Mouse (Mus musculus): ENCODE results near the gene Zfp932. TPM values are rescaled to one million over a fixed set of nuclear protein-coding genes. Genes with fewer than 3 reads are reported as not detected.
A peak's percentile ranks its signal among the peaks of the same experiment; 100 is the strongest.
"Not testable (repeated sequence)": the region's sequence is repeated elsewhere in the genome, so short reads cannot be mapped to it uniquely, and the experiment has no call there.

The Zfp932 gene
- 10 to 100 TPM; 55.7 to 60.0 TPM for total RNA-seq (2021)
- long read RNA-seq, experiment 1, partial matches to known transcripts: 1 of 19 reads
- long read RNA-seq, experiment 1, other reads (novel, unspliced or antisense): 15 of 19 reads
- long read RNA-seq, experiment 2, transcript Zfp932-204 (5 exons, 868 nt): major isoform, 8 of 23 reads
- long read RNA-seq, experiment 2, partial matches to known transcripts: 0 of 23 reads
- long read RNA-seq, experiment 2, other reads (novel, unspliced or antisense): 10 of 23 reads

- Histone ChIP-seq H3K4me3 (peak within 1 kb of the TSS; percentile 55), H3K27ac (peak within 1 kb of the TSS; percentile 80)
- DNase-seq (ENCODE audit: low spot score in 2 of 2): peak; percentile 80 to 90
Observed at GRCm38 (mm10) chr5:109996026-109996937, at the start of gene Zfp932. Gene Zfp932, plus strand, starts transcription at chr5:109996521.

GRCm38 (mm10) chr5:109950281-109950680 is 46.0 kb upstream of the Zfp932 start:
- no peak for DNase-seq (ENCODE audit: low spot score in 2 of 2)
- H3K27ac ChIP-seq: no peak overlapping the region
- TF ChIP-seq CTCF (conservative IDR thresholded peaks at IDR 0.05): no peak
- H3K4me3 ChIP-seq: no peak overlapping the region

GRCm38 (mm10) chr5:109980743-109981142 is 15.6 kb upstream of the Zfp932 start:
- not testable (repeated sequence) for DNase-seq (ENCODE audit: low spot score in 2 of 2); H3K4me3 ChIP-seq; H3K27ac ChIP-seq

- H3K4me3 ChIP-seq; DNase-seq (ENCODE audit: low spot score in 2 of 2); H3K27ac ChIP-seq: not testable (repeated sequence)
Observed at GRCm38 (mm10) chr5:109995461-109995860, 860 bp upstream of the Zfp932 start.

GRCm38 (mm10) chr5:110015775-110016174 is 19.5 kb downstream of the Zfp932 start:
- TF ChIP-seq CTCF (conservative IDR thresholded peaks at IDR 0.05): peak; percentile 34
- not testable (repeated sequence) for H3K4me3 ChIP-seq; H3K27ac ChIP-seq; DNase-seq (ENCODE audit: low spot score in 2 of 2)

GRCm38 (mm10) chr5:110023273-110023672 is 27.0 kb downstream of the Zfp932 start:
- DNase-seq (ENCODE audit: low spot score in 2 of 2): no peak
- Histone ChIP-seq H3K27ac (no peak overlapping the region), H3K4me3 (no peak overlapping the region)
- TF ChIP-seq CTCF (conservative IDR thresholded peaks at IDR 0.05): no peak

- H3K27ac ChIP-seq, H3K4me3 ChIP-seq: not testable (repeated sequence)
- peak; percentile 26 to 37 for DNase-seq (ENCODE audit: low spot score in 2 of 2)
- peak; percentile 79 for TF ChIP-seq CTCF (conservative IDR thresholded peaks at IDR 0.05)
Observed at GRCm38 (mm10) chr5:110023694-110024427, 27.5 kb downstream of the Zfp932 start.

GRCm38 (mm10) chr5:110057637-110058408 is 61.5 kb downstream of the Zfp932 start:
- DNase-seq (ENCODE audit: low spot score in 2 of 2): peak; percentile 79 to 88
- Histone ChIP-seq H3K4me3 (peak overlapping the region; percentile 61), H3K27ac (peak overlapping the region; percentile 94)
- TF ChIP-seq CTCF (conservative IDR thresholded peaks at IDR 0.05): no peak

Other genes with a start within 250 kb of the Zfp932 start
- gene 4930522L14Rik, start 244.6 kb upstream of the Zfp932 start, total RNA-seq (2021): 1 to 10 TPM; 2.8 to 3.8 TPM
- gene Gm15446, start 73.1 kb upstream of the Zfp932 start, total RNA-seq (2021): 10 to 100 TPM; 41.2 to 44.9 TPM
- gene Gm17655, start 76.0 kb downstream of the Zfp932 start, total RNA-seq (2021): 10 to 100 TPM in 1 of 2 experiments, 1 to 10 TPM in 1; 8.7 to 12.1 TPM
- under 1 TPM; 0.52 to 0.64 TPM for gene Gm35315, start 97.9 kb downstream of the Zfp932 start, total RNA-seq (2021)
- gene Plcxd1, start 103.4 kb downstream of the Zfp932 start, total RNA-seq (2021): 1 to 10 TPM; 4.4 to 4.9 TPM
- 10 to 100 TPM; 77.3 to 85.6 TPM for gene Gtpbp6, start 111.7 kb downstream of the Zfp932 start, total RNA-seq (2021)
- gene Zfp605, start 113.6 kb downstream of the Zfp932 start, total RNA-seq (2021): 10 to 100 TPM; 16.1 to 16.5 TPM
- 10 to 100 TPM; 47.1 to 58.1 TPM for gene Chfr, start 139.3 kb downstream of the Zfp932 start, total RNA-seq (2021)
- 10 to 100 TPM; 46.0 to 48.2 TPM for gene Golga3, start 180.2 kb downstream of the Zfp932 start, total RNA-seq (2021)
- gene Ankle2, start 234.5 kb downstream of the Zfp932 start, total RNA-seq (2021): 10 to 100 TPM; 34.7 to 41.3 TPM

Measured in layer of hippocampus, adult 2 months (tissue).